Mouse (Mus musculus) kidney, postnatal 14 days (tissue): ENCODE data around the gene Vmn2r53.
"Not testable (repeated sequence)": the region's sequence is repeated elsewhere in the genome, so short reads cannot be mapped to it uniquely, and the experiment has no call there.

ENCODE experiments used
- DNase-seq: peaks from one replicate; pipeline ENCODE4 v3.0.0; 2022; ENCODE audit warnings: mixed read lengths

Vmn2r53 gene

DNA sequence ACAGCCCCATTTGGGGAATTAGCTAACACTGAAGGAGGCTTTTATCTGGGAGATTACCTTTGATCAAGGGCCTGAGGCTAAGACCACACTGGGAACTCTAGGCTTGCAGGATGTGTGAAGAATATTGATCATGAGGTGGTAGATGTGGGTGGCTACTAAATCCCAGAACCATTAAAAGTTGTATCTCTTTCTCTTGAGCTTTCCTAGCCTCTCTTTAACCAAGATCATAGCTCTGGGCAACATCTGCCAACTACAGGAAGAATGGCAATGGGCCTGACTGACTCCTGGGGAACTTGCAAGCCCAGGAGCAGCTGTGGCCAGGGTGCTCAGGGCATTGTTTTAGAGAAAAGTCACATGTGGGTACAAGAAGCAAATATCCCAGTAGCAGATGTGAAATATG is at the start of gene Vmn2r53:
TSS of gene Vmn2r53 (minus strand) at position 101 of the 400 bp plus-strand sequence.
- no peak for DNase-seq

DNA sequence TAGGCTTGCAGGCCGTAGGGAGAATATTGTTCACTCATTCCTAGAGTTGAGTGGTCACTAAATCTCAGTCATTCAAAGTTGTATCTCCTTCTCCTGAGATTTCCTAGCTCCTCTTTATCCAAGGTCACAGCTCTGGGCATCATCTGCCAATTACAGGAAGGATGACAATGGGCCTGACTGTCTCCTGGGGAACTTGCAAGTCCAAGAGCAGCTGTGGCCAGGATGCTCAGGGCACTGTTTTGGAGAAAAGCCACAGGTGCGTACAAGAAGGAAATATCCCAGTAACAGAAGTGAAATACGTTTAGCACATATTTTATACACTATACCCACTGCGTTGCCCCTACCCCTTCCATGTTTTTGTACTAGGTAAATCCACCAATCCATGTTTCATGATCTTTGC is 31.6 kb upstream of the Vmn2r53 start, which contains the start of gene Vmn2r54:
TSS of gene Vmn2r54 (minus strand) at position 101 of the 400 bp plus-strand sequence.
- DNase-seq = not testable (repeated sequence)
